Mouse (Mus musculus): ENCODE data around the gene Psd.

Gene Psd

GRCm38 (mm10) chr19:46306751-46307289 is 20.1 kb downstream of the Psd start:
- DNase-seq (ENCODE audit: low spot score in 2 of 2), result no peak

- DNase-seq (ENCODE audit: low spot score in 2 of 2), result no peak
These were observed 20.7 kb downstream of the Psd start for GRCm38 (mm10) chr19:46306268-46306610.

GRCm38 (mm10) chr19:46305432-46306267 is 21.3 kb downstream of the Psd start:
- peak; percentile 52 to 54 for DNase-seq (ENCODE audit: low spot score in 2 of 2)

GRCm38 (mm10) chr19:46304908-46305333 is 22.0 kb downstream of the Psd start:
- no peak for DNase-seq (ENCODE audit: low spot score in 2 of 2)

DNA sequence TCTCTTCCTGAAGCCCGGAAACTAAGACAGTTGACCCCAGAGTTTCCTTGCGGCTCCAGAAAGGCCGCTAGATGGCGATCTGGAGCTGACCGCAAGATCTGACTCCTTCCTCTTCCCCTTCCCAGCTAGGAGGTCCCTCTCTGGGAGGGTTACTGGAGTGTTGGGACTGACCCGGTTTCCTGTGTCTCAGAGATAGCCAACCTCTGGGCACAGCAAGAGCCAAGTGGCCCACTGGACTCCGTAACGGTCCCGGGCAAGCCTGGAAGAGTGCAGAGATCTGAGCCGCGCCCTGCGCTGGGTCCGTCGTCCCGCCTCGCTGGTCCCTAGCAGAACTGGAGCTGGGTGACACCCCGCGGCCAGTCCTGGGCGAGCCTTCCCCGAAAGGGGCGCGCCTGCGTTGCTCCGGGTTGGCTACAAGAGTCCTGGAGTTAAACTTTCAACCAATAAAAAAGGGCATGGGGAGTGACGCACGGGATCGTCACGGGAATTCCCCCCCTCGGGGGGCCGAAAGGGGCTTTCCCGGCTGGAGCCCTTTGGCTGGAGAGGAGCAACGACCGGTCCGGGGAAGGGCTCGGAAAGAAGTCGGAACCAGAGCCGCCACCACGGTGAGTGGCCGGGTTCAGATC is 22.6 kb downstream of the Psd start, which contains the start of gene Nfkb2:
TSS of gene Nfkb2 (plus strand) at position 105 of the 626 bp plus-strand sequence.
- peak; percentile 76 to 80 for DNase-seq (ENCODE audit: low spot score in 2 of 2)

GRCm38 (mm10) chr19:46303251-46304215 is 23.4 kb downstream of the Psd start:
- DNase-seq (ENCODE audit: low spot score in 2 of 2), result no peak

DNA sequence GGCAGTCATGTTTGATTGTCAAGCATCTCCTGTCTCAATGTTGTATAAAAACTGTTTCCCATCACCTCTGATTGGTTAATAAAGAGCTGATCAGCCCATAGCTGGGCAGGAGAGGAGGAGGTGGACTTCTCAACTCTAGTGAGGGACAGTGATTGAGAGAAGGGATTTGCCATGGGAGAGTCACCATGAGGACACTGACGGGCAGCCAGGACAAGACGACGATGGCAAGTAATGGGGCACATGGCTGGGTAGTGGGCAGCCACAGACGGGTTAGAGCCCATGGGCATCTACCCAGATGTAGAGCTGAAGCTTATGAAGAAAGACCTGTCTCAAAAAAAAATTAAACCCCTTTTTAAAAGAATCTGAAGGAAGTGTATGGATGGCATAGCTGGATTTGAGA is 24.4 kb downstream of the Psd start:
- no peak for DNase-seq (ENCODE audit: low spot score in 2 of 2)

- DNase-seq (ENCODE audit: low spot score in 2 of 2), result no peak
These were observed 26.5 kb downstream of the Psd start for GRCm38 (mm10) chr19:46300294-46301045.

GRCm38 (mm10) chr19:46296938-46297337 is 30.0 kb downstream of the Psd start:
- DNase-seq (ENCODE audit: low spot score in 2 of 2), result no peak

GRCm38 (mm10) chr19:46290535-46291105 is 36.3 kb downstream of the Psd start:
- DNase-seq (ENCODE audit: low spot score in 2 of 2), result no peak

- no peak for DNase-seq (ENCODE audit: low spot score in 2 of 2)
These were observed 39.4 kb downstream of the Psd start for GRCm38 (mm10) chr19:46287566-46287965.

DNA sequence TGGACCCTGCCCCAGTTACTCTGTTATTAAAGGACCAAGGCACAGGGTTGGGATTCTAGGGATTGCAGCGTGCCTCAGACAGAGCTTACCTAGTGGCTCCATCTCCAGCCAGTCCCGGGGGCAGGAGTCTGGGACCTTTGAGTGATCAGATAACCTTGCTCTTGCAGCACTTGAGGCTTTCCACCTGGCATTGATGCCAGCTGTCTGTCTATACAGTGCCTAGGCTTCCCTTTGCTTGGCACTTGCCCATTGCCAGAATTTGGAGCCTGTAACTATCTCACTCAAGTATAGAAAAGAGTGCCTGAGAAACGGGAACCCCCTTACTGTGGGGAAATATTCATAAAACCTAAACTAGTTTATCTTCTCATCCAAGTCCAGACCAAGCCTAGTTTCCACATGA is 40.0 kb downstream of the Psd start:
- no peak for DNase-seq (ENCODE audit: low spot score in 2 of 2)

GRCm38 (mm10) chr19:46286047-46286446 is 40.9 kb downstream of the Psd start:
- DNase-seq (ENCODE audit: low spot score in 2 of 2), result no peak

DNA sequence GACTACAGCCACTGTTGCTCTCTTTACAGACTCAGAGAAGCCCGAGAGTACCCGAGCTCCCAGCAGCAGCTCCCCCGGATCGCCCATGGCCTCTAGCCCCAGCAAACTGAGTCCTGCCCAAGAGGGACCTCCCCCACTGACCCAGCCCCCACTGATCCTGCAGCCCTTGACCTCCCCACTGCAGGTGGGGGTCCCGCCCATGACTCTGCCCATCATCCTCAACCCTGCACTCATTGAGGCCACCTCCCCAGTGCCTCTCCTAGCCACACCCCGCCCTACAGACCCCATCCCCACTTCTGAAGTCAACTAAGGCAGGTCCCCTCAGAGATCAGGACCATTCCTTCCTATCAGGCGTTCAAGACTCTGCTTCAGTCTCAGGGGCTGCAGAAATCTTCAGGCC is 41.3 kb downstream of the Psd start:
- DNase-seq (ENCODE audit: low spot score in 2 of 2), result no peak

GRCm38 (mm10) chr19:46284686-46285085 is 42.3 kb downstream of the Psd start:
- no peak for DNase-seq (ENCODE audit: low spot score in 2 of 2)

GRCm38 (mm10) chr19:46282081-46282849 is 44.7 kb downstream of the Psd start:
- DNase-seq (ENCODE audit: low spot score in 2 of 2), result no peak

DNA sequence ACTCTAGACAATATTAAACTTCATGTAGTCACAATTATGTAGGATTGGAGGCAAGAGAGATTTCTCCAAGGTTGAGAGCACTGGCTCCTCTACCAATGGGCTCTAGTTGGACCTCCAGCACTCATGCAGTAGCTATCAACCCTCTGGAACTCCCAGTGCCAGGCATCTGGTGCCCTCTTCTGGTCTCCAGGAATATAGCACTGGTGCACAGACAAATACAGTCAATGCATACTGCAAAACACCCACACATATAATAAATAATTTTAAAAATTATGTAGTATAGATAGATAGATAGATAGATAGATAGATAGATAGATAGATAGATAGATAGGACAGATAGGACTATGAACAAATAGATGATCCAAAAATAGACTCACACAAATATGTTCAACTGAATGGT is 51.6 kb downstream of the Psd start:
- DNase-seq (ENCODE audit: low spot score in 2 of 2), result no peak

DNA sequence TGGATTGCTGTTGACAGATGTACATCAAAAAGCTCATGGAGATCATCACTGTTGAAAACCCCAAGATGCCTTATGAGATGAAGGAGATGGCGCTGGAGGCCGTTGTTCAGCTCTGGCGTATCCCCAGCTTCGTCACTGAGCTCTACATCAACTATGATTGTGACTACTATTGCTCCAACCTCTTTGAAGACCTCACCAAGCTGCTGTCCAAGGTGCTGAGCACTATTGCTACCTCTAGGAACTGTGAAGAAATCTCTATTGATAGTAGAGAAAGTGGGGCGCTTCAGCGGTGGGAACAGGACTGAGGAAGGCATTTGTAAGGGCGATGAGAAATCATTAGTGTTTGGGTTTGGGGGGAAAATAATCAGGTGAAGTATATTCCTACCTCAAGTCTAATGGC is 62.2 kb downstream of the Psd start:
- no peak for DNase-seq (ENCODE audit: low spot score in 2 of 2)

Measured in right cerebral cortex, adult 2 months (tissue).